Mouse (Mus musculus) right cerebral cortex, postnatal 10 days (tissue): Measurements from ENCODE around the gene Cyp2e1.
"Not testable (repeated sequence)": the region's sequence is repeated elsewhere in the genome, so short reads cannot be mapped to it uniquely, and the experiment has no call there.

Experiments used
- DNase-seq, 2 experiments: peaks; one replicate each; pipeline ENCODE4 v3.0.0; 2021; ENCODE audit warnings: low spot score in 2 of 2

Cyp2e1 gene

DNA sequence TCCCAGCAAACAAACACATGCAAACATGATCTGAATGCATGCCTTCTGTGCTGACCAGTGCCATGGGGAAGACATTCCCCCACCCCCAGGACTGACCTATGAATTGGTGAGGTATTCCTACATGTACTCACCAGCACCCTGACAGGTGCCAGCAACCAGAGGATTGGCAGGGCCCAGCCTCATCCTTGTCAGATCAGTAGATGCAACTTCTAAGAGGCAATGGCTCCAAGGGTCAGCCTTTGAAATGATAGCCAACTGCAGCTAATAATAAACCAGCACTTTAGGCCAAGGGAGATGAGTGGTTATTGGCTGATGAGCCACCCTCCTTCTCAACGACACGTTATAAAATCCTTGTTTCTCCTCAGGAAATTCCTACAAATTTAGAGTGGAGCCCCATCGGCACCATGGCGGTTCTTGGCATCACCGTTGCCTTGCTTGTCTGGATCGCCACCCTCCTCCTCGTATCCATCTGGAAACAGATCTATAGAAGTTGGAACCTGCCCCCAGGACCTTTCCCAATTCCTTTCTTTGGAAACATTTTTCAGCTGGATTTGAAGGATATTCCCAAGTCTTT lies at the start of gene Cyp2e1:
Gene Cyp2e1 (plus strand): TSS at position 293 of the 574 bp plus-strand sequence.
- DNase-seq, result no peak

- DNase-seq, result no peak
Measured at GRCm38 (mm10) chr7:140717155-140718055, 46.1 kb upstream of the Cyp2e1 start.

GRCm38 (mm10) chr7:140721095-140721494 lies 42.4 kb upstream of the Cyp2e1 start:
- DNase-seq, result no peak

DNA sequence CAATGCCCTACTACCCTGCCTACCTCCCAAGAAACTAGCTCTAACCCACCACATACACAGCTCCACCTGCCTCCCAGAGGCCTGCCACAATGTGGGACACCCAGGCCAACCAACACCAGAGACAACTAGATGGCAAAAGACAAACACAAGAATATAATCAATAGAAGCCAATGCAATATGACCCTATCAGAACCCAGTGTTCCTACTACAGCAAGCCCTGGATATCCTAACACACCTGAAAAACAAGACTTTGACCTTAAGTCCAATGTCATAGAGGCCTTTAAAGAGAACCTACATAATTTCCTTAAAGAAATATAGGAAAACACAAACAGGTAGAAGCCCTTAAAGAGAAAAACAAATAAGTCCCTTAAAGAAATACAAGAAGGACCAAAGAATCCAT lies 38.0 kb upstream of the Cyp2e1 start:
- no peak for DNase-seq

GRCm38 (mm10) chr7:140733162-140733561 lies 30.4 kb upstream of the Cyp2e1 start:
- DNase-seq, result no peak

DNA sequence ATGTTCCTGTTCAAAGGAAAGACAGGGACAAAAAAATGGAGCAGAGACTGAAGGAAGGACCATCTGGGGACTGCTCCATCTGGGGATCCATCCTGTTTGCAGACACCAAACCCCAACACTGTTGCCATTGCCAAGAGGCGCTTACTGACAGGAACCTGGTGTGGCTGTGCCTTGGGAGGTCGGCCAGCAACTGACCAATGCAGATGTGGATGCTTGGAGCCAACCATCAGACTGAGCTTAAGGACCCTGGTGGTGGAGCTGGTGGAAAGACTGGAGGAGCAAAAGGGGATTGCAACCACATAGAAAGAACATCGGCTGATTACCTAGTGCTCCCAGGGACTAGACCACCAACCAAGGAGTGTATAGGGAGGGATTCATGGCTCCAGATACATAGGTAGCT lies 16.1 kb upstream of the Cyp2e1 start:
- DNase-seq, result no peak

DNA sequence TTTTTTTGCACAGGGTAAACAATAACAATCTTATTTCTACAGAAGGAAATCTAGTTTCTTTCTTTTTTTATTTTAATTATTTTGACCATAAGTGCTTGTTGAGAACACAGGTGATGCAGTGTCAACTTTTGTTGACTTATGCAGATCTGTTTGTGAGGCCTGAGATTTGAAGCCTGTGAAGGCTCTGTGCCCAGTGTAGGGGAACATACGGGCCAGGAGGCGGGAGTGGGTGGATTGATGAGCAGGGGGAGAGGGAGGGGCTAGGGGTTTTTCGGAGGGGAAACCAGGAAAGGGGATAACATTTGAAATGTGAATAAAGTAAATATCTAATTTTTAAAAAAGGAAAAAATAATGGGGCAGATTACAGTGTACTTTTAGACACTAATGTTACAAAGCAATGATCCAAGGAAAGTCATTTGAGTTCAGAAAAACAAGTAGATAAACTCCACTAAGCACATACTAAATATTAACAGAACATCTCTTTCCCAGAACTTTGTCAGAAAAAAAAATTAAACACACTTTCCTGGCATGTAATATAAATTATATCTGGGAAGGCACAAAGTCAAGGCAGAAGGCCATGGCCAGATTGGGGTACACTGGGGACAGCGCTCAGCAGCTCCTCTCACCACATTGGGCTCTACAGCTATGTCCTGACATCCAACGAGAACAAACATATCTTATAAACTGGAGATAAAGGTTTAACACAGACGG lies 15.3 kb upstream of the Cyp2e1 start:
- no peak for DNase-seq

DNA sequence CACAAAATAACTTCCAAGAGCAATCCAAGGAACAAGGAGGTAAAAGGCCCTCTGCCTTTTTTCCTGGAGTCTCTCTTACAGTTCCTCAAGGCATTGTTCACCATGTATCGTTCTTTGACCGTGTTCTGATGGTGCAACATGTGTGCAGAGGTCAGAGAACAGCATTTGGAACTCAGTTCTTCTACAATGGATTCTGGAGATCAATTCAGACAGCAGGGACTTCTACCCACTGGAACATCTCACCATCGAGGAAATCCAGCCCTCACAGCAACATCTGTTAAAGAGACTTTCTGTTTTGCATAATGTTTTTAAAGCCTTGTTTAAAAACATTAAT lies 14.7 kb upstream of the Cyp2e1 start:
- DNase-seq, result no peak

GRCm38 (mm10) chr7:140754556-140754955 lies 9.0 kb upstream of the Cyp2e1 start:
- DNase-seq, result no peak

DNA sequence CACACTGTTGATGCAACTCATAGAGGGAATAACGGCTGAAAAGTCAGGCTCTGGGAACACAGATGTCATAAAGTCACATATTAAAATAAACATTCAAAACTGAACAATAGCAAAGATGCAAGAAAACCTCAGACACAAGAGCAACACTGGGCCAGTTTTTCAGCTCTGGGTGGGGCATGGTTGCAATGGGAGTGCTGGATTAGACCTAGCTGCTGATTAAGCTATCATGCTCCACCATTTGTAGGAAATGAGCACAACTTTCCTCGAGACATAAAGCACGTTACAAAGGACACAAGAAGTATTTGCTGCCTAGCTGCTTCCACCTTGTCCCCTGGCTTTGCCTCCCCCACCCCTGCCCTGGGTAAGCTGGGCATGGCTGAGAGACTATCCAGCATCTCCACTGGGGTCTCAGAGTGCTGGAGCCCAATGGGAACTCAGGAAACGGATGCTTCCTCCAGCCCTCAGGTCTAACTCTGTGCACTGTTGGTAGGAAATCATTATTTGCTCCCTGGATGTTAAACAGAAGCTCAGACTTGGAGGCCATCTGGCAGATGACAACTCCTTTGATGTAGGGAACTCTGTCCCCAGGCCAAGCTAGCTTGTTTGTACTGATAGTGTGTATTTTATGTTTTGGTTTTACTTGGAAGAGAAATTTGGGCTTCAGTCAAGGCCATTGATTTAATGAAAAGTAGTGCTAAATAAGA lies 7.2 kb upstream of the Cyp2e1 start:
- no peak for DNase-seq

GRCm38 (mm10) chr7:140760647-140761046 lies 2.9 kb upstream of the Cyp2e1 start:
- DNase-seq, result no peak

DNA sequence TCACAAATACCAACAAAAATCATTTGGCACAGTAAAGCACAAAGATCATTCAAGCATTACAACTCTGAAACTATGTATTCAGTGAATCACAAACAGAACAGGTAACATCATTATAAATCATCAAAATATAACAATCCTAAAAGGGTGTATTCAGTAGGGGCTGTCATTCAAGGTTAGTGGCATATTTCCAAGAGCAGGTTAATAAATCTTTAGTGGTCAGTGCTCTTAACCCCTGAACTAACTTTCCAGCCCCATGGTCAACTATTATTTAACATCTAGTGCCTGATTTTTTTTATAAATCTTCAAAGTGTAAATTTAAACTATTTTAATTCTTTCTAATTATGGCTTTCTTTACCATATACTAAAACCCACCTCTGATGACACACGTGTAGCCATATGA lies 1.9 kb downstream of the Cyp2e1 start:
- not testable (repeated sequence) for DNase-seq

GRCm38 (mm10) chr7:140765888-140766739 lies 2.6 kb downstream of the Cyp2e1 start:
- DNase-seq, result no peak

- DNase-seq, result no peak
Measured at GRCm38 (mm10) chr7:140780548-140780947, 17.0 kb downstream of the Cyp2e1 start.

DNA sequence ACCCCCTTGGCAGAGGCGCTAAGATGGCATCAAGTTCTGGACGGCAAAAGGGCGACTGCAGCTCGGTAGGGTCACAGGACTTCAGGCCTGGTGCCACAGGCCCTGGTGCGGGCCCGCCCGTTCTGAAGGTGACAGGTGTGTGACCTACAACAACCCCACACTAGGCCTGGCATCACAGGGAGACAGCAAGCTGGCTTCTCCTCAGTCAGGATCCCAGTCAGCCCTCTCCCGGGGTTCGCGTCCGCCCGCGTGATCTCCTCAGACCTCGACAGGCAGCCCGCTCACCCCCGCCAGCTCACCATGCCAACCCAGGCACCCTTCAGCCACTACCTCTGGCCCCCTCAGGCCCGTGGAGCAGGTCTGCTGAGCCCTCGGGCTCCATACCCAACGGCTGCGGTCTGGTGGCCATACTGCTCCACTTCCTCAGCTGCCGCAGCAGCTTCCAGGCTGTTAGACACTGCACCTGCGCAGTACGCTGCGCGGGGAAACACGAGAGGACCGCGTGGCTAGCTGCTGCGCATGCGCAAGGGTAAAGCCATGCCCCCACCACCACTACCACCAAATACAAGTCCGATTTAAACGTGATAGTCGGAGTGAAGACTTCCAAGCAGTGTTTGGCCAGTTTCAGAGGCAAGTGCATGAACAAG lies 24.0 kb downstream of the Cyp2e1 start, which contains the start of gene Syce1:
Gene Syce1 (minus strand): TSS at position 447 of the 647 bp plus-strand sequence.
- no peak for DNase-seq

DNA sequence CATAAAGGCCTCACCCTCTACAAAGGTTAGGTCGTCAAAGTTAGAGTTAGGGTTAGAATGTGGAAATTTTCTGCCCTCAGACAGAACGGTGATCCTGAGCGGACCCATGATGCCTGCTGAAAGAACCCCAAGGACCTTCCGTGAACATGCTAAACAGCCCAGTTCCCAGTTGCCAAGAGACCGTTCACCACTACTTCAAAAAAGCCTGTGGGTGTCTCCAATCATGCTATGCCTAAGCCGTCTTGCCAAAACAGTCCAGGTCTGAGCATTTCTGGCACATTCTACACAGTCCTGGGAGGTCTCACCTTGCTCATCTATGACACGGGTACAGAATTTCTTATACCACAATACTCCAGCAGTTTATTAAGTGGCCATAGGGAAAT lies 24.5 kb downstream of the Cyp2e1 start:
- no peak for DNase-seq

DNA sequence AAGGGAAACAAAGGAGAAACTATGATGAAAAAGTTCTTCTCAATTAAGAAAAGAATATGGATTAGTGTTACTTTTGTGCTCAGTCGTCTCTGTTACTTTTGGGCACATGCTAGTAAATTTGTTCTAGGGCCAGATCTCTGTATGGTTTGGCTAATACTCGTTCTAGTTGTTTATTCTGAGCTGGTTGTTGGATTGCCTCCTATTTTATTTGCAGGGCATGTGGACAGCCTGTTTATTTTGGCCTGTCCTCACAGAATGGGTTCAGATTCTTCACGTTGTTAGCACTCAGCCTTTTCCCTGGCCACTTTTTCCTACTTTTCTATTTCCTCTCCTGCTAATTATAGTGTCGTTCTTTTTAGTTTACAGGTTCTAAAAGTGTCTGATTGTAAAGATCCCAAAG lies 30.0 kb downstream of the Cyp2e1 start:
- no peak for DNase-seq

GRCm38 (mm10) chr7:140797619-140798018 lies 34.1 kb downstream of the Cyp2e1 start:
- DNase-seq, result no peak

DNA sequence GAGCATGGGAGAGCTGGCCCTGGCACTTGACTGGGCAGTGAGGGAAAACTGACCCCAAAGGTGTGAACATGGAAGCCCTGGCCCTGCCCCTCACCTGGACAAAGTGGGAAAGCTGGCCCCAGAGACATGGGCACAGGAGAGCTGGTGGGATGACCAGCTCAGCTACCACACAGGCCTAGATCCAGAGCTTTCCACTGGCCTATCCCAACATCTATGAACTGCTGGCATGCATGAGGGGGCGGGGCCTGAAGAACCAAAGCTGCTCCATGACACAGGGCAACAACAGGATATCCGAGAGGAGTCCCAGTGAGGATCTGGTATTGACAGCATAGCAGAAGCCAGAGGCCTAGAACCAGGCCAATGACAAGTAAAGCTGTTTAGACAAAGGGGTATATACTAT lies 34.7 kb downstream of the Cyp2e1 start:
- DNase-seq, result no peak

DNA sequence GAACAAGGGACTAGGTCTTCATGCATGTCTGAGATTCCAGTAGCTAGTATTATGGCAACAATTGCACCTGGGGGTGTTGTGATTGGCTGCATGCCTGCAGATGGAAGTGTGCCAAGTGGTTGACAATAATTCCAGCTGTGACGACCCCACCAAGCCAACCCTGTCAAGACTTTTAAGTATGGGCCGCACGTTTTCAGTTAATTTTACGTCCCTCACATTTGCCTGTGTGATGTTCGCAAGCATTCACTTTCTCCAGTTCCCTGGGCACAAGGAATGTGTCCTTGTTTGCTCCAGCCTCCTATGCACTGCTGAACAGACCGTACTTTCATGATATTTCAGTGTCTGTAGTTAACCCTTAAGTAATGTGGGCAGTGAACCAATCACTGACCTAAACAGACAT lies 39.1 kb downstream of the Cyp2e1 start:
- DNase-seq, result no peak

DNA sequence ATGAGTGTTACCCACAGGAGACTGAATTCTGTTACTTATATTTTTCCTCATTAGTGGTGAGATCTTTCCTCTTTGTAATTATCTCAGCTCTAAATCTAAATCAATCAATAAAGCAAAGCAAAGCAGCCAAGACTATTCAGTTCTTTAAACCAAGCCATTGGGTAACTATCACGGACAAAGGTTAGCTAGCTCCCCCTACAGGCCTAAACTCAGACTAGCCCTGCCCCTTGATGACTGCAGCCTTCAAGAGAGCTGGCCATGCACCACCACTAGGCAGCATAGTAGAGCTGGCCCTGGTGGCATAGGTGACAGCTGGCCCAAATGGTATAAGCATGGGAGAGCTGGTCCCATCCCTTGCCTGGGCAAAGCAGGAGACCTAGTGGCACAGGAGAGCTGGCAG lies 42.2 kb downstream of the Cyp2e1 start:
- peak; percentile 48 to 49 for DNase-seq
